Mouse (Mus musculus): ENCODE results near the gene Casd1. TPM values are rescaled to one million over a fixed set of nuclear protein-coding genes. Genes with fewer than 3 reads are reported as not detected.

Casd1 gene
- total RNA-seq (2021) = 10 to 100 TPM; 17.3 to 18.1 TPM
- long read RNA-seq, experiment 1, partial matches to known transcripts = 3 of 9 reads
- long read RNA-seq, experiment 1, other reads (novel, unspliced or antisense) = 2 of 9 reads
- long read RNA-seq, experiment 2, transcript Casd1-201 (18 exons, 3,961 nt) = major isoform, 6 of 10 reads
- long read RNA-seq, experiment 2, partial matches to known transcripts = 3 of 10 reads
- long read RNA-seq, experiment 2, other reads (novel, unspliced or antisense) = 1 of 10 reads

- DNase-seq = peak; percentile 56
Observed at GRCm38 (mm10) chr6:4600658-4601296, at the start of gene Casd1. Gene Casd1, plus strand, starts transcription at chr6:4600839.

DNA sequence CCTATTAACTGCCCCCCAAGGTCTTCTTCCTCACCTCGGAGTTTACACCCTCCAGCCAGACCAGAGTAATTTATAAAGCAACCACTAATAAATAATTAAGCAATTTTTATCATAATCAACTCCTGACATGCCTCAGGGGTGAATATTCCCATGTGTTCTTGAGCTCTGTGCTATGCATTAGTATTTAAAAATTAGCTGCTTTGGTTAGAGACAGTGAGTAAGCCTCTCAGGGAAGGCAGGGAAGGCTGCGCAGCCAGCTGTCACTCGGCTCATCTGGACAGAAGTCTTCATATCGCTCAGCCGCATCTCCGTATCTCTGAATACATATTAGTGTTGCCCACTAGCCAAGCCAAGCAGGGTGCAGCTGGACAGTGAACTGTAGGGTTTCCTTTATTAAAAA is 45.3 kb upstream of the Casd1 start:
- DNase-seq = no peak

DNA sequence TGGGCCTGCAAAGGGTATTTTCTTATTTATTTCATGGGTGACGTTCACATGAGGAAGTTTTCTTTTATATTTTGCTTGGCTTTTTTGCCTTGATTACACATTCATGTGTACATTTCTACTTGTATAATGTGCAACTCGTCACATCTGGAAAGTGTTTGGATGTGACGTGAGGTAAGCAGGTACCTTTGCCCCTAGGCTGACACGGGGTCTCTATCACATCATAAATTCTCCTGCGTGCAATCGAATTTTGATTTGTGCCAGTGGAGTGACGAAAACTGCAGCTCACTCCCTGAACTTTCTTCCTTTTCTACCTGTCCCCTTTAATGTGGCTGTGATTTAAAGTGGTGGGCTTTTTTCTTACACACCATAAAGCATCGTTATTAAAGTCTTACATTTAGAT is 43.6 kb upstream of the Casd1 start:
- DNase-seq = no peak

DNA sequence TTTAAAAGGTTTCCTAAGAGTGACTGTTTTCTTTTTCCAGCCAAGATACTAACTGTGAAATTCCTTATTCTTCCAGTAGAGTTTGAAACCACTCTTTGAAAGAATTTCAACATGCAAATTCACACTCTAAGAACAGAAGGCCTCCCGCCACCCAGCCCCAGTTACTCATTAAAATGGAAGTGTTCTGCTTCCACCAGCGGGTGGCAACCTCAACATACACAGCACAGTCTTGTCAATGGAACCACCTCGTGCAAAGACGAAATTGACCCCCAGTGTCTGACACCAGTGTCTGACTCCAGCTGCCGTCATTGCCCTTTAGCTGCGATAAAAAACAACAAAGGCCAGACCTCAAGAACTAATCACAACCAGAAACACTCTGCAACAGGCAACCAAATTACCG is 43.0 kb upstream of the Casd1 start:
- DNase-seq = no peak

DNA sequence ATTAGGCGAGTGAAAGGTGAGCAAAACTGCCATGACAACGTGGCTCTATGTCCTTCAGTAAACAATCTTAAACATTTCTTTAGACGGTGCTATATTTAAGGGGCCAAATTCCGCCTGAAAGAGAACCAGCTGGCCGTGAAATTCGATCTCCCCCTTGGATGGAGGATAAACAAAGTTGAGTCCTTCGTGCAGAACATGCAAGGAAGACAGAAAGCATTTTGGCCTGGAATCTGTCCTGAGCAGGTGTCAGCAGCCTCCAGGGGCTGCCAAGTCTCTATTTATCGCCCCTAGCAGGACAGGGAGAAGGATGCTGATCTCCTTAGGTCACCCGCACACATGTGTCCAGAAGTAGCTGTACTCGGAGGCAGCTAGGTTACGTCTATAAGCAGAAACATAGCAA is 39.5 kb upstream of the Casd1 start:
- DNase-seq = peak; percentile 28

DNA sequence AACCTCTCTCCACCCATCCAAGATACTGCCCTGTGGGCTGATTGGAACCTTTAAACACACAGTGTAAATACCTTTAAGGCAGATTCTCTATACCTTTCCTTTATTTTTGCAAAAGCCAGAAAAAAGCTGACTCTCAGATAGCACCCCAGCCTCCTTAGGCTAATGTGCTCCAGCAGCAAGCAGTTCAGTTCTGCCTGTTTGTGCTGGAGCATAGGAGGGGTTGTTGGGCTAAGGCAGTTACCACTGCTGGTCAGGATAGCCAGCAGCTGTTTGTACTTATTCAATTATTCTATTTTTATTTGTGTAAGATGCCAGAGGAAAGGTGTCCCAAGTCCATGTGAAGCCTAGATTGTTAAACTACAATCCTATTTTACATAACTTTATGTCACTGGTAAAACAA is 39.0 kb upstream of the Casd1 start:
- DNase-seq = no peak

DNA sequence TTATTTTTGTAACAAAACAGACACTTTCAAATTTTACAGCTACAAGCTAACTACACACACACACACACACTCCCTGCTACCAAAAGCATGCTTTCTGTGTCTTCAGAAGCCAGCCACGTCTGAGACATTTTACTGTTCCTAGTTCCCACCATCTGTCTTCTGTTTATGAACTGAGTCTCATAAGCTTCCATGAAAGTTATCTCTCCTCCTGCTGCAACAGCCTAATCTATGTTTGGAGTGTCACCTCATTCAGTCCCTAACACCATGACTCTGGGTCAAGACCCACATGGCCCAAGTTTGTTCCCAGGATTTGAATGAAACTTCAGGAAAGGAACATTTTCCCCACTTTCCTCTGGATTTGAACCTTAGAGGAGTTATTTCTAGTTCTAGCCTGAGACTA is 38.2 kb upstream of the Casd1 start:
- no peak for DNase-seq

GRCm38 (mm10) chr6:4563477-4563876 is 37.2 kb upstream of the Casd1 start:
- no peak for DNase-seq

- no peak for DNase-seq
Observed at GRCm38 (mm10) chr6:4570412-4570811, 30.2 kb upstream of the Casd1 start.

- no peak for DNase-seq
Observed at GRCm38 (mm10) chr6:4577756-4578155, 22.9 kb upstream of the Casd1 start.

DNA sequence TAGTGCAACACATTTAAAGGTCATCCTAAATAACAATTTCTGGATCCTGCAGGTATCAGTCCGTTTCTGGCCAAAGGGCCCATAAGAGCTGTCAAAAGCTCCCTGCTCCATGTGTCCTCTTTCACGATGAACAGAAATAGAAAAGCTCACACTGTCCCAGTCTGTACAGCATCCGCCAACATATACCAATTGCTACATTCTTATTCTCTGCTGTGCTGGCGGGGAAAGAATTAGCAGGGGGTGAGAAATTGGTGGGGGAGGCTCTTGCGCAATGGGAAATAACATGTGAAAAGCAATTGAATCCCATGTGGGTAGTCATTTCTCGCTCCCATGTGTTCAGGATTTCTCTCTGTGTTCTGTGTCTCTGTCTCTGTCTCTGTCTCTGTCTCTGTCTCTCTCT is 22.3 kb upstream of the Casd1 start:
- no peak for DNase-seq

DNA sequence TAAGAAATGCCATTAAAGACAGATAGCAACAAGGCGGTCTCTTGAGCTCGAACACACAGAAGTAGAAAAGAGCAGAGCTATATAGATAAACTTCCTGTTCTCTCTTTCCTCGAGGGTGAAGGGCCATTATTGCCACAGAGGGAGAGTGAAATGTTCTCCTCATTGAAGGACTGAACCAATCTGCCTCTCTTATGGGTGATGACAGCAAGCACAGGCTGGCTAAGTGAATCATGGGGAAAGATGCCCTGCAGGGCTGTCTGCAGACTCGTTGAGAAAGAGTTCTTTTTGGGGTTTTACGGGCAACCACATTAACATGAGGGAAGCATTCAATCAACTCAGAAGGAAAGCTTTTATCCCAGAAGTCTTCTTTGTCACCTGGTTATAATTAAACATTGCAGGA is 21.0 kb upstream of the Casd1 start:
- no peak for DNase-seq

DNA sequence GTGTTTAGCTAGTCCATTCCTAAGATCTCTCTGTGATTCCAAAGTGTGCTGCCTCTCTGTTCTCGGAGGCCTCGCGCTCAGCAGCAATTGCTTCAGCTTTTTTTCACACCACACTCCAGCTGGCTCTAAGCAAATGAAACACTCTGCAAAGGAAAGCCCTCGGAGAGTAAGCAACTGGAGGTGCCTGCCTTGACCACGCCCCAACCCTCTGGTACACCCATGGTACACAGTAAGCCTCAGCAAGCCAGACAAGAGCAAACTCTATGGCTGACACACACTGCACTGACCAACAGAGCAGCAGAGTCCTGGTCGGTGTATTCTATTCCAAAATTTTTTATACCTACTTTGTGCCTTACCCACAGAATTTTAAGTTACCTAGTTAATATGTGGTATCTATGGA is 17.2 kb upstream of the Casd1 start:
- DNase-seq = no peak

DNA sequence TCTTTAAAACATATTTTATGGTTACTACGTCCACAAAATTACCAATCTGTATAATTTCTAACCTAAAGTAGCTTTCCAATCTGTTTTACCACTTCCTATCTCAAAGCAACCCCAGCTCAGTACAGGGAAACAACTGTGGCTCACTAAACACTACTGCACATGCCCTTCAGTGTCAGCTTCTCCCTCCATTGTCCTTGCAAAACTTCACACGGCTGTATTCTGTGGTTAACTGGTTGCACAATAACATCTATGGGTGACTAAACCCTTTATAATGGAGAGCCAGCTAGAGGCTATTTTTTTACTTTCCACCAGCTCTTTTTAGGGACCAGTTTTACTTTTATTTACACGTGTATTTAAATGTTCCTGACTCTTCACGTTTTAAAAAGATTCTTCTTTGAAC is 12.7 kb upstream of the Casd1 start:
- DNase-seq = no peak

DNA sequence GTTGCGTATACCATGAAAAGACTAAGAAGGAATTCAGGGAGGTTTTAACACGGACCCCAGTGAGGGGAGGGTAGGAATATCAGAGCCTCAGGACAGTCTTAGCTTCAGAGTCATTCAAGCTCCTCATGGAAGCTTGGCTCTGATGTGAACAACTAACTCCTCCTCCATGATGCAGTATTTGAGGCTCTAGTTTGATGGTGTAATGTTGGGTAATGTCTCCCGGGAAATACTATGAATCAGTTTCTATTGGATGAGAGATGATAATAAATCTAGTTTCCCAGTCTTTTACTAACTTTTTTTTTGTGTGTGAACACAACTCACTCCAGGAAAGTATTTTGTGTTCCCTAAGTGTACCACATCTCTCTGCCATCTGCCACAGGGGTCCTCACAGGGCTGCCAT is 11.9 kb upstream of the Casd1 start:
- DNase-seq = no peak

DNA sequence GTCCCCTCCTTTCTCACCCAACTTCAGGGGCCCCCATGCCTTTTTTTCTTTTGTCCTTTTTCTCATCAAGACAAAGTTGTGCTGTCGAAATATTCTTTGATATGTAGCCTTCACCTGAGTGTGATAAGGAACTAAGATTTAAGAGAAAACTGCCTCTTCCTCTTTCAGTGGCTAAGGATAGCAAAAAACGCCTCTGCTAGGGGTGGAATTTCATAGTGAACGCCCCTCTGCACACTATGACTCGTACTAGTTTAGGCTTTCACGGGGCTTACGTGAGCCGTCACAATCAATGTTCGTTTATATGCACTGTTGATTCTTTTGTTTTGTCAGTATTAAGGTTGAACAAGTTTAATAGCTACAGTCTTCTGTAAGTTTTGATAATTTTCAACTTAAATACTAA is 10.6 kb upstream of the Casd1 start:
- no peak for DNase-seq

DNA sequence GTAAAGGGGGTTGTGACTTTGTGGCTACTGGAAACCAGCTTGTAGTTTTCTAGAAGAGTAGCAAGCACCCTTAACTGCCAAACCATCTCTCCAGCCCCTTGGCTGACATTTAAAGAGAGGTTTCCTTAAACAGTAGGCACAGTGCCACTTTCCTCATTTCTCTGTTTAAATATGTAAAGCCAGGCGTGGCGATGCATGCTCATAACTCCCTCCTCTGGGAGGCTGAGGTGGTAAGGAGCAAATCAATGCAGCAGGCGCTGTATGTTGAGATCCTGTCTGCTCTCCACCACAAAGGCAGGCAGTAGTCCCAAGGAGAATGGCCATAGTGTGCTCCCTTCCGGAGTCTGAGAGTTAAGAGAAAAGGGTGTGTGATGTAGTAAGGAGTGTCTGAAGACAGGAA is 2.9 kb upstream of the Casd1 start:
- DNase-seq = no peak

DNA sequence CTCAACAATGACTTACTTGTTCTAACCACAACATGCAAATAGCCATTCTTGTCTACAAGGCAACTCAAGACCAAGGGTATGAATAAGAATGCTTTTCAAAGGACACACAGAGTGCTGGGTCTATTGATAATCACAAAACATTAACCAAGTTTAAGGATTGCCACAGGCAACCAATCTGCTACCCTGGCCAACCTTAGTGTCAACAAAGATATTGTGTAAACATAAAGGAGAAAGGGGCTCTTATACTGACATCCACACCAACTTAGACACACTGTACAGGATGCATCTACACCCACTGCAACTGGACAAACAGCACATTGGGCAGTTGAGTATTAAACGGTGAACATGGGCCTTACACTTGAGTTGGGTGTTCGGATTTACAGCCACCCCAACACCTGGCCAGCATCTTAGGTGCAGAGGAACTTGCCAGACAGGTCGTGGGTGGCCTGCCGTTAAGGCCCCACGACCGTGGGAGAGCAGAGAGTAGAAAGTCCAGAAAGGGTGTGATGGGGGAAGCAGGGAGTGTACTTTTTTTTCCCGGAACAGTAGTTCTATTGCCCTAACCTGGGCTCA is 468 bp upstream of the Casd1 start:
- DNase-seq = no peak

GRCm38 (mm10) chr6:4601297-4601931 is 775 bp downstream of the Casd1 start:
- peak; percentile 9 for DNase-seq

DNA sequence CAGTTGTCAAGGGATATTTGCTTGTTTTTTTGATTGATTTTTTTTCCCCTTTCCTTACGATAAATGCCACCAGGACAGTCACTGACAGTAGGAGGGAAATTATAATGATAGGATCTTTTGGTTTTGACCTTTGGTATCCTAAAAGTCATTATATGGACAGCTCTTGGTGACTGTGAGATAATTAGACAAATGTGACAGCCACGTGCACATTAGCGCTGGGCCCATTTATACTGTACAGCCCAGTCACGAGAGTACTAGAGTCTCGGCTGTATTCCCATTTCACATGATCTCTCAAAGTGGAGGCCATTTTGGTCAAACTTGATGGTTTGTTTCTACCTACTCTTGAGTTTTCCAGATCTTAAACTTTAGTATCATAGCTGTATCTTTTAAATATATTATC is 1.4 kb downstream of the Casd1 start:
- DNase-seq = no peak

DNA sequence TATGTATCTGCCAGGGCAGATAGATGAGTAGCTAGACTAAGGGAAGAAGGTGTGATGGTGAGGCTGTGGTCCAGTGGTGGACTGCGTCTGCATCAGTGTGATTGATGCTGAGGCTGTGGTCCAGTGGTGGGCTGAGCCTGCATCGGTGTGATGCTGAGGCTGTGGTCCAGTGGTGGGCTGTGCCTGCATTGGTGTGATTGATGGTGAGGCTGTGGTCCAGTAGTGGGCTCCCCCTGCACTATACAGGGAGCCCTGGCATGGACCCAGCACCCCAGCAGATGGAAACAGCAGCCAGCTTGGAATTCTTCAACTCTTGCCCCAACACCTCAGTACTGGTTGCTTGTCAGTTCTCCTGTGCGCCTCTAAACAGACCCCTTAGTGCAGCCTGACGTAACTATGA is 5.8 kb downstream of the Casd1 start:
- no peak for DNase-seq

DNA sequence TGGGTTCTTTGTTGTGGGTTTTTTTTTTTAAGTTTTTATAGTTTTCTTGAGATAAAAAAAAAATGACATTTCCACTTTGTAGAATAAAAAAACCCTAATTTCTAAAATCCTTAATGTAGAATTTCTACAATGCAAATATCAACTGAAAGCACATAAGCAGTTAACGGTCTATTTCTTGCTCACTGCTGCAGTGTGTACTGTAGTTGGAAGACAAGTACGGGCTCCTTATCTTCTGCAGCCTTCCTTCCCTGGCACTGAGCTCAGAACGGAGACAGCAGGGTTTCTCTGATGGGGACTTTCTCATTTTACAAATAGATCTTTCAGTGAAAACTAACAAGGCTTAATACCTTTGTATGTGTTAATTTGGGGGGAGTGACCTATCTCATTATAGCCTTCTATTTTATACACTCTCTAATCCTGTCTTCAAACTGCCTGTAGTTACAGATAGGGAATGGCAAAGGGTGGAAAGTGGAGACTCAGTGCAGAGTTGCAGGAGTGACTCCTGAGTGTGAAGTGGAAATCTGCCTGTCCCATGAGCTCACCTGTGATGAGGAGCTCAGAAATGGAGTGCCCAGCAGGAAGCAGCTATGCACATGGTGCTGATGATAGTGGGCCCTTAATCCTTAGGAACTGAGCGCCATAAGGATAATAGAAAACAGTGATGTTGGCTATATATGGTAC is 9.7 kb downstream of the Casd1 start:
- no peak for DNase-seq

- DNase-seq = no peak
Observed at GRCm38 (mm10) chr6:4611853-4612252, 11.2 kb downstream of the Casd1 start.
